Mouse (Mus musculus) cerebellum, adult 2 months (tissue): Measurements from ENCODE around the gene Six4. TPM values are rescaled to one million over a fixed set of nuclear protein-coding genes. Genes with fewer than 3 reads are reported as not detected.
"Not testable (repeated sequence)": the region's sequence is repeated elsewhere in the genome, so short reads cannot be mapped to it uniquely, and the experiment has no call there.

Experiments
- DNase-seq, 2 experiments: peaks; one replicate each; pipeline ENCODE4 v3.0.0; 2021
- H3K27ac ChIP-seq: fragments of 200-500 bp; 2 replicates; pipeline ENCODE4 v1.5.1; 2012; ENCODE audit warnings: low read length, control low read depth, inconsistent platforms; ENCODE audit not compliant: insufficient read depth
- H3K27me3 ChIP-seq: fragments of 200-500 bp; 2 replicates; pipeline ENCODE4 v1.6.1; 2012; ENCODE audit warnings: inconsistent platforms, mild to moderate bottlenecking, low read length, moderate library complexity; ENCODE audit not compliant: control insufficient read depth, insufficient read depth
- H3K4me1 ChIP-seq: fragments of 200-500 bp; 2 replicates; pipeline ENCODE4 v1.6.1; 2011; ENCODE audit warnings: low read length; ENCODE audit not compliant: control insufficient read depth, insufficient read depth
- H3K4me3 ChIP-seq: fragments of 200-500 bp; replicated peaks from 2 replicates; pipeline ENCODE3; 2011; ENCODE audit warnings: mild to moderate bottlenecking, low read depth, low read length, control low read depth; ENCODE audit not compliant: insufficient read depth
- CTCF ChIP-seq: fragments of 200-500 bp; IDR thresholded peaks from 2 replicates; pipeline ENCODE4 v1.5.1; 2011; ENCODE audit warnings: low read depth, mild to moderate bottlenecking, control low read depth, low read length, moderate library complexity, borderline replicate concordance; ENCODE audit not compliant: insufficient read depth
- POLR2A ChIP-seq: fragments of 200-500 bp; IDR thresholded peaks from 2 replicates; pipeline ENCODE4 v1.6.1; 2011; ENCODE audit warnings: low read length, control low read depth, borderline replicate concordance; ENCODE audit not compliant: insufficient read depth
- WGBS: fragments of 180-500 bp; shearing (Covaris S2); methylation state at CpG from one replicate; pipeline ENCODE4 v1.1.7; 2018; 5-methylcytosine and 5-hydroxymethylcytosine counted together
- polyA plus RNA-seq: library from polyadenylated mRNA; depleted of rRNA; stranded (reverse); fragments of >200 nt; gene quantifications from 2 replicates; pipeline ENCODE4 v1.2.3, GENCODE M21; 2012

The Six4 gene
- polyA plus RNA-seq, 1 experiment = 1.6 TPM

- Histone ChIP-seq H3K27me3 (no peaks in the 10 kb centered on the region; the same call in 1 of the 2 replicates), H3K4me1 (no peaks in the 10 kb centered on the region), H3K4me3 (no peak overlapping the region), H3K27ac (no peak overlapping the region)
- WGBS = 26% methylated on average over 11 of the region's 11 CpGs
- no peak for DNase-seq
- TF ChIP-seq CTCF = no peak
- no peak for TF ChIP-seq POLR2A
Measured at GRCm38 (mm10) chr12:73085739-73086630, 27.3 kb downstream of the Six4 start.

GRCm38 (mm10) chr12:73083773-73084172 lies 29.5 kb downstream of the Six4 start:
- WGBS = 85% methylated on average over 4 of the region's 4 CpGs
- DNase-seq = no peak
- Histone ChIP-seq H3K27me3 (no peaks in the 10 kb centered on the region; the same call in 1 of the 2 replicates), H3K4me1 (no peaks in the 10 kb centered on the region), H3K4me3 (no peak overlapping the region), H3K27ac (no peak overlapping the region)
- TF ChIP-seq CTCF (no peak), POLR2A (no peak)

- not testable (repeated sequence) for H3K27ac ChIP-seq, H3K4me3 ChIP-seq, H3K27me3 ChIP-seq, H3K4me1 ChIP-seq, DNase-seq
- WGBS = 93% methylated on average over 4 of the region's 4 CpGs
Measured at GRCm38 (mm10) chr12:73081828-73082227, 31.4 kb downstream of the Six4 start.

- TF ChIP-seq POLR2A (no peak), CTCF (no peak)
- WGBS = 61% methylated on average over 9 of the region's 9 CpGs
- Histone ChIP-seq H3K4me3 (no peak overlapping the region), H3K27ac (no peak overlapping the region), H3K4me1 (no peaks in the 10 kb centered on the region), H3K27me3 (no peaks in the 10 kb centered on the region; the same call in 1 of the 2 replicates)
- no peak for DNase-seq
Measured at GRCm38 (mm10) chr12:73060805-73061410, 52.3 kb downstream of the Six4 start.

GRCm38 (mm10) chr12:73057492-73057891 lies 55.8 kb downstream of the Six4 start:
- WGBS = 86% methylated on average over 6 of the region's 6 CpGs
- Histone ChIP-seq H3K4me1 (no peaks in the 10 kb centered on the region), H3K27me3 (peaks cover 10% of the 10 kb centered on the region; the same call in 1 of the 2 replicates), H3K27ac (no peak overlapping the region), H3K4me3 (no peak overlapping the region)
- TF ChIP-seq CTCF = no peak
- no peak for TF ChIP-seq POLR2A
- no peak for DNase-seq

GRCm38 (mm10) chr12:73055451-73055850 lies 57.8 kb downstream of the Six4 start:
- Histone ChIP-seq H3K27me3 (peaks cover 13% of the 10 kb centered on the region; the same call in 1 of the 2 replicates), H3K4me3 (no peak overlapping the region), H3K4me1 (no peaks in the 10 kb centered on the region), H3K27ac (no peak overlapping the region)
- no peak for DNase-seq
- 14% methylated on average over 5 of the region's 5 CpGs for WGBS
- TF ChIP-seq POLR2A (no peak), CTCF (no peak)

- 12% methylated on average over 15 of the region's 15 CpGs for WGBS
- no peak overlapping the region for H3K4me3 ChIP-seq
Measured at GRCm38 (mm10) chr12:73054576-73055185, 58.6 kb downstream of the Six4 start.

GRCm38 (mm10) chr12:73053668-73054241 lies 59.5 kb downstream of the Six4 start, which contains the start of gene Six1:
Gene Six1, minus strand, starts transcription at chr12:73053887.
- peaks cover 18% of the 10 kb centered on the region; the same call in 1 of the 2 replicates for H3K27me3 ChIP-seq

More at GRCm38 (mm10) chr12:73054576-73055185, 58.6 kb downstream of the Six4 start:
- TF ChIP-seq CTCF = no peak
- DNase-seq = peak in 1 of 2 experiments; percentile 17
- H3K4me1 ChIP-seq = no peaks in the 10 kb centered on the region
- peaks cover 16% of the 10 kb centered on the region; the same call in 1 of the 2 replicates for H3K27me3 ChIP-seq
- no peak overlapping the region for H3K27ac ChIP-seq

More at GRCm38 (mm10) chr12:73053668-73054241, 59.5 kb downstream of the Six4 start, which contains the start of gene Six1:
- H3K4me1 ChIP-seq = no peaks in the 10 kb centered on the region
- H3K4me3 ChIP-seq = peak within 1 kb of the TSS; percentile 44
- no peak for DNase-seq
- H3K27ac ChIP-seq = no peak within 1 kb of the TSS
- WGBS = 1% methylated on average over 41 of the region's 42 CpGs
- TF ChIP-seq POLR2A (no peak), CTCF (no peak)
